Mouse (Mus musculus) Muller cell, postnatal 12 days (primary cell): Measurements from ENCODE around the gene Gpc6.

Experiments
- DNase-seq: peaks from one replicate; pipeline ENCODE4 v3.0.0-alpha.2; 2015; ENCODE audit errors: inconsistent ontology term

The Gpc6 gene

GRCm38 (mm10) chr14:117700670-117701280 lies 775.7 kb downstream of the Gpc6 start:
- no peak for DNase-seq

GRCm38 (mm10) chr14:117708817-117709216 lies 783.7 kb downstream of the Gpc6 start:
- no peak for DNase-seq

GRCm38 (mm10) chr14:117710463-117710911 lies 785.4 kb downstream of the Gpc6 start:
- DNase-seq = no peak

GRCm38 (mm10) chr14:117712311-117712710 lies 787.2 kb downstream of the Gpc6 start:
- no peak for DNase-seq

- no peak for DNase-seq
These were observed 789.0 kb downstream of the Gpc6 start for GRCm38 (mm10) chr14:117714165-117714564.

GRCm38 (mm10) chr14:117716305-117716704 lies 791.2 kb downstream of the Gpc6 start:
- DNase-seq = no peak

GRCm38 (mm10) chr14:117728741-117729140 lies 803.6 kb downstream of the Gpc6 start:
- DNase-seq = no peak

GRCm38 (mm10) chr14:117755231-117755630 lies 830.1 kb downstream of the Gpc6 start:
- DNase-seq = no peak

GRCm38 (mm10) chr14:117756505-117756904 lies 831.4 kb downstream of the Gpc6 start:
- DNase-seq = no peak

GRCm38 (mm10) chr14:117757790-117758358 lies 832.8 kb downstream of the Gpc6 start:
- DNase-seq = no peak

- DNase-seq = no peak
These were observed 835.9 kb downstream of the Gpc6 start for GRCm38 (mm10) chr14:117760830-117761517.

GRCm38 (mm10) chr14:117762934-117763333 lies 837.8 kb downstream of the Gpc6 start:
- no peak for DNase-seq

- DNase-seq = no peak
These were observed 842.7 kb downstream of the Gpc6 start for GRCm38 (mm10) chr14:117767861-117768260.

GRCm38 (mm10) chr14:117768697-117769096 lies 843.6 kb downstream of the Gpc6 start:
- DNase-seq = no peak

GRCm38 (mm10) chr14:117773373-117773772 lies 848.3 kb downstream of the Gpc6 start:
- DNase-seq = no peak

GRCm38 (mm10) chr14:117777866-117778500 lies 852.9 kb downstream of the Gpc6 start:
- no peak for DNase-seq

GRCm38 (mm10) chr14:117778538-117779413 lies 853.7 kb downstream of the Gpc6 start:
- no peak for DNase-seq

GRCm38 (mm10) chr14:117781724-117782123 lies 856.6 kb downstream of the Gpc6 start:
- peak; percentile 29 for DNase-seq

GRCm38 (mm10) chr14:117783671-117784262 lies 858.7 kb downstream of the Gpc6 start:
- peak; percentile 67 for DNase-seq

GRCm38 (mm10) chr14:117784960-117785359 lies 859.8 kb downstream of the Gpc6 start:
- no peak for DNase-seq

GRCm38 (mm10) chr14:117785507-117786085 lies 860.5 kb downstream of the Gpc6 start:
- DNase-seq = no peak
